Mouse (Mus musculus) lung, adult 2 months (tissue): ENCODE data around the gene Eif4h.

ENCODE experiments used
- CTCF ChIP-seq: fragments of 200-500 bp; IDR thresholded peaks from 2 replicates; pipeline ENCODE4 v1.5.1; 2011; ENCODE audit warnings: mild to moderate bottlenecking, low read length, control low read depth; ENCODE audit not compliant: insufficient read depth
- POLR2A ChIP-seq: fragments of 200-500 bp; IDR thresholded peaks from 2 replicates; pipeline ENCODE4 v1.6.1; 2011; ENCODE audit warnings: low read depth, mild to moderate bottlenecking, control low read depth, low read length, borderline replicate concordance; ENCODE audit errors: extremely low read depth

DNA sequence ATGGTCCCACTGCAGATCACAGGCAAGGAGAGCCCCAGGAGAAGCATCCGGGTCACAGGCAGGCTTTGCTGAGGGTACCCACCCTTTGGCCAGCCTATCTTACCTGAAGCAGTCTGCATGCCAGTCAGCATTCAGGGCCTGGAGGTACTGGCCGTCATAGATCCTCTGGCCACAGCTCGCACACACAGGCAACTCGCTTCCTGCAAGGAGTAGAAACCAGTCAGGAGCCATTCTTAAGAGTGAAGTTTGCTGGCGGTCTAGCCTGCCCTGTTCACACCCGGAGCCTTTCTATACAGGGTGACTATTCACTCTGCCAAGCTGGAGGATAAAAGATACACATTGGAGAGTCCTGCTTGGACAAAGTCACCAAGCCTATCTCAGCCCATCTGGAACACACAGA, 47.3 kb upstream of the Eif4h start:
- TF ChIP-seq CTCF (no peak), POLR2A (no peak)
